Mouse (Mus musculus) T-helper 1 cell (primary cell): ENCODE measurements around the gene Gm45337.

Experiments used
- in situ Hi-C: fragments of 300-600 bp; cut with MboI, MseI; formaldehyde crosslinking; loops from one replicate; pipeline ENCODE4 v1.15.1; 2025; ENCODE audit warnings: high pct_unique_total_duplicates

Gene Gm45337

GRCm38 (mm10) chr7:142097776-142098175 lies 46.6 kb downstream of the Gm45337 start:
- in situ Hi-C loops, result no loop called here

GRCm38 (mm10) chr7:142096701-142097100 lies 47.7 kb downstream of the Gm45337 start:
- in situ Hi-C loops, result no loop called here

- in situ Hi-C loops, result no loop called here
Measured at GRCm38 (mm10) chr7:142095183-142095931, 49.0 kb downstream of the Gm45337 start, which contains the start of gene Dusp8. Dusp8 (minus strand) TSS chr7:142095843.

- in situ Hi-C loops, result no loop called here
Measured at GRCm38 (mm10) chr7:142094301-142095143, 49.9 kb downstream of the Gm45337 start.

GRCm38 (mm10) chr7:142093696-142094240 lies 50.6 kb downstream of the Gm45337 start:
- in situ Hi-C loops, result no loop called here
